Mouse (Mus musculus) midbrain, embryonic 15.5 days (tissue): ENCODE measurements around the gene Lrrc63. TPM values are rescaled to one million over a fixed set of nuclear protein-coding genes. Genes with fewer than 3 reads are reported as not detected.

Experiments used
- ATAC-seq: fragments of 200-750 bp; cut with Nextera tagmentation; replicated peaks from 2 replicates; pipeline ENCODE4 v1.8.0; 2017; ENCODE audit warnings: moderate TSS enrichment
- H3K27ac ChIP-seq: fragments of 300-500 bp; sonication (generic); 2 replicates; pipeline ENCODE4 v1.5.1; 2015; ENCODE audit warnings: mild to moderate bottlenecking, inconsistent platforms
- H3K27me3 ChIP-seq: fragments of 300-500 bp; sonication (generic); replicated peaks from 2 replicates; pipeline ENCODE4 v1.6.1; 2015; ENCODE audit warnings: inconsistent platforms
- H3K36me3 ChIP-seq: fragments of 300-500 bp; sonication (generic); replicated peaks from 2 replicates; pipeline ENCODE4 v1.6.1; 2015; ENCODE audit warnings: inconsistent platforms
- H3K4me1 ChIP-seq: fragments of 300-500 bp; sonication (generic); 2 replicates; pipeline ENCODE4 v1.6.1; 2015; ENCODE audit warnings: inconsistent platforms
- H3K4me2 ChIP-seq: fragments of 300-500 bp; sonication (generic); 2 replicates; pipeline ENCODE4 v1.6.1; 2015; ENCODE audit warnings: inconsistent platforms, mild to moderate bottlenecking, moderate library complexity
- H3K4me3 ChIP-seq: fragments of 300-500 bp; sonication (generic); 2 replicates; pipeline ENCODE4 v1.5.1; 2015; ENCODE audit warnings: mild to moderate bottlenecking, inconsistent platforms
- H3K9ac ChIP-seq: fragments of 300-500 bp; sonication (generic); 2 replicates; pipeline ENCODE4 v1.6.1; 2015; ENCODE audit warnings: mild to moderate bottlenecking, inconsistent platforms
- H3K9me3 ChIP-seq: fragments of 300-500 bp; sonication (generic); 2 replicates; pipeline ENCODE4 v1.6.1; 2016; ENCODE audit warnings: inconsistent platforms
- WGBS: fragments of 180-500 bp; shearing (Covaris S2); methylation state at CpG from one replicate; pipeline ENCODE4 v1.1.7; 2015; ENCODE audit warnings: mixed read lengths; 5-methylcytosine and 5-hydroxymethylcytosine counted together
- polyA plus RNA-seq: library from polyadenylated mRNA; unstranded; fragments of >200 nt; fragmentation: Nextera tagmentation; extraction: Ambion mirVana; gene quantifications from 2 replicates; pipeline ENCODE4 v1.2.1, GENCODE M21; 2015

The Lrrc63 gene
- polyA plus RNA-seq, 1 experiment from 2014 or later, result 0.06 TPM

DNA sequence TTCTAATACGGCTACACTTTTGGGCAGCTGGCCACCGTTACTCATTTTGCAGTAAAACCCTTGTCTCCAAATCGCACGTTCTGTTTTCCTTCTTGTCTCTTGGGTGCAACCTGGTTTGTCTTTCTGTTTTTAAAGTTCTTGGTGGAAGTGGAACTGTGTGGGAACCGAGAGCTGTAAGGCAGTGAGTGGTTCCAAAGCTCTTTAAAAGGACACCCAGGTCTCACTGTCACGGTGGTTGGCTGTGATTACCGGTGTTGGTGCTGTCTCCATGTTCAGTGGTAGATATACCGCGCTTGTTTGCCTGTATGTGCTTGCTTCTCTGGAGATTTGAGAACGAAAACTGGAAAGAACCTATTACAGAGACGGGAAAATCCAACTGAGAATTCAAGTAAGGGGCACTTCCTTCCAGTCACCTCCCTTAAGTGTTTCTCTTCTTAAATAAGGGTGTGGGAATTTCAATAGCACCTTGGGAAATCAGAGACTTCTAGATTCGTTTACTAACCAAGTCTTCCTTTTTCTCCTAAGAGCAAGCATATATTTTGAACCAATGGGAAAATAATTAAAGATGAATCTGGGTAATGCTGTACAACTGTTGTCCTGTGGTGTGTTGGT lies 749 bp upstream of the Lrrc63 start:
- WGBS, result 5% methylated on average over 12 of the region's 12 CpGs
- Histone ChIP-seq H3K27me3 (no peaks in the 10 kb centered on the region), H3K4me2 (peak overlapping the region; percentile 88), H3K27ac (no peak overlapping the region), H3K4me3 (peak overlapping the region; percentile 53), H3K9ac (no peak overlapping the region), H3K4me1 (peaks cover 11% of the 10 kb centered on the region), H3K9me3 (no peaks in the 10 kb centered on the region), H3K36me3 (no peaks in the 10 kb centered on the region)
- ATAC-seq, result no peak

DNA sequence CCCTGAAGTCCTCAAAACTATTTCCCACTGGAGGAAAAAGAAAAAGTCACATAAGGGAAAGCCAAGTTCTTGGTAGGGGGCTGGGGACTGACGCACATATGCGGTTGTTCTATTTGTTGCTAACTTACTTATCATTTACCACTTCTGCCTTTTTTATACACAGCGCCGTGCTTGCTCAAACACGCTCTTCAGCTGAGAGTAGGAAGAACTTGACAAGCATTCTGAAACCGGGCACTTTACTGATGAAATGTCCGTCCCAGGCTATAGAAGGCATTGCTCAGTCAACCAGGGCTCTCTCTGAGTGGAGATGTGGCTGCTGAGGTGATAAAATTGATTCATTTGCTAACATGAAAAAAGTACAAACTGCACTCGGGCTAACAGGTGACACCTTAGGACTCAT lies 9.0 kb downstream of the Lrrc63 start:
- WGBS, result 89% methylated on average over 8 of the region's 8 CpGs
- no peak overlapping the region for H3K4me2 ChIP-seq

DNA sequence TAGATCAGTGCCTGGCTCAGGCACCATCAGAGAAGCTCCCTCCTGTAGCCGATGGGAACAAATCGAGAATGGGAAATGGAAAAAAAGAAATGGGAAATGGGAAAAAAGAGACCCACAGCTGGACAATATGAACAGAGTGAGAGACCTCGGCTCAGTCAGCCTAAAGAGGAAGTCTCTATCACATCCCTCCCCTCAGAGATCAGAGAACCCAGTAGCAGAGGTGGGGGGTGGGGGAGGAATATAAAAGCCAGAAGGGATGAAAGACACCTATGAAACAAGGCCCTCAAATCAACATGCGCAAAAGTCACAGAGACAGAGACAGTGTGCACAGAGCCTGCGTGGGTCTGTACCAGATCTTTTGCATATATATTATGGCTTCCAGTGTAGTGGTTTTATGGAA lies 27.7 kb downstream of the Lrrc63 start:
- ATAC-seq, result no peak
- H3K9me3 ChIP-seq, result no peaks in the 10 kb centered on the region
- no peak overlapping the region for H3K4me3 ChIP-seq
- no peaks in the 10 kb centered on the region for H3K4me1 ChIP-seq
- H3K27ac ChIP-seq, result no peak overlapping the region
- H3K36me3 ChIP-seq, result no peaks in the 10 kb centered on the region
- H3K9ac ChIP-seq, result no peak overlapping the region
- no peak overlapping the region for H3K4me2 ChIP-seq
- H3K27me3 ChIP-seq, result no peaks in the 10 kb centered on the region
- WGBS, result 94% methylated on average over 5 of the region's 5 CpGs

More for the DNA sequence above, 9.0 kb downstream of the Lrrc63 start:
- Histone ChIP-seq H3K4me3 (no peak overlapping the region), H3K4me1 (no peaks in the 10 kb centered on the region), H3K9me3 (no peaks in the 10 kb centered on the region), H3K36me3 (no peaks in the 10 kb centered on the region), H3K9ac (no peak overlapping the region), H3K27ac (no peak overlapping the region), H3K27me3 (no peaks in the 10 kb centered on the region)
- ATAC-seq, result no peak

DNA sequence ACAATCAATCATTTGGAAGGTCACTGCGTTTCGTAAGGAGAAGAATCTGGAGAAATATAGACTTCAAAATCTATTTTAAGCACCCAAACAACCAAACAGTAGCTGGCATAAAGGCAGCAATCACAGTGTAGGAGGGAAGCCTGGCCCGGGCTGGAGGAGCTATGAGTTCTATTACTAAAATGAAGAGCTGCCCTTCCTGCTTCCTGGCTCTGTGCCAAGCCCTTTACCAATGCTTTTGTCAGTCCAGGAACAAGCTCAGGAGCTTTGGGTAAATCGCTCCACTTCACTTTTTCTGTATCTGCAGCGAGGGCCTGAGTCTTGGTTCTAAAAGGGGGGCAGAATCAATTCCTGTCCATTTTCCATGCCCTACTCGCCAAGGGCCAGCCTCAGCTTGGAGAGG lies 52.7 kb downstream of the Lrrc63 start:
- Histone ChIP-seq H3K36me3 (no peaks in the 10 kb centered on the region), H3K4me1 (0 out of 2 replicates have a peak, but pooled peaks cover 3% of the 10 kb centered on the region), H3K9me3 (no peaks in the 10 kb centered on the region), H3K4me2 (no peak overlapping the region), H3K9ac (no peak overlapping the region), H3K27ac (no peak overlapping the region), H3K27me3 (no peaks in the 10 kb centered on the region), H3K4me3 (no peak overlapping the region)
- WGBS, result 55% methylated on average over 6 of the region's 6 CpGs
- ATAC-seq, result no peak

- Histone ChIP-seq H3K9me3 (no peaks in the 10 kb centered on the region), H3K4me3 (no peak overlapping the region), H3K36me3 (no peaks in the 10 kb centered on the region), H3K4me1 (0 out of 2 replicates have a peak, but pooled peaks cover 3% of the 10 kb centered on the region), H3K9ac (no peak overlapping the region), H3K4me2 (no peak overlapping the region), H3K27me3 (no peaks in the 10 kb centered on the region), H3K27ac (no peak overlapping the region)
- ATAC-seq, result no peak
- WGBS, result 60% methylated on average over 10 of the region's 10 CpGs
These were observed 55.1 kb downstream of the Lrrc63 start for GRCm38 (mm10) chr14:75075299-75076180.

DNA sequence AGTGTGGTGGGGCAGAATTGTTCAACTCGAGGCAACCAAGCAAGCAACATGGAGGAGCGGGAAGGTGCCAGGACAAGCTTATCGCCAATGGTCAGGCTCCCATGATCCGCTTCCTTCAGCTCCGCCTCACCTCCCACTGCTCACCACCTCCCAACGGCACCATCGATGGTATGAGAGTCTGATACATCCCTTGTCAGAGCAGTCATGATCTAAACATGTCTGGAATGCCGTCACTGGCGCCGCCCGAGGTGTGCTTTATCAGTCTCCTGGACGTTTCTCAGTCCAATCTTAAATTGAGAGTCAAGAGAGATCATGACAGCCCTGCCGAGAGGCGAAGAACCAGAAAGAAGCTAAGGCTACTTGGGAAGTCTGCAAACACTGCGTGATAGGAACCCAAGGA lies 59.6 kb downstream of the Lrrc63 start:
- Histone ChIP-seq H3K9me3 (no peaks in the 10 kb centered on the region), H3K4me2 (no peak overlapping the region), H3K27me3 (no peaks in the 10 kb centered on the region), H3K4me1 (no peaks in the 10 kb centered on the region), H3K9ac (no peak overlapping the region), H3K4me3 (no peak overlapping the region), H3K36me3 (no peaks in the 10 kb centered on the region), H3K27ac (no peak overlapping the region)
- 92% methylated on average over 15 of the region's 15 CpGs for WGBS
- no peak for ATAC-seq

DNA sequence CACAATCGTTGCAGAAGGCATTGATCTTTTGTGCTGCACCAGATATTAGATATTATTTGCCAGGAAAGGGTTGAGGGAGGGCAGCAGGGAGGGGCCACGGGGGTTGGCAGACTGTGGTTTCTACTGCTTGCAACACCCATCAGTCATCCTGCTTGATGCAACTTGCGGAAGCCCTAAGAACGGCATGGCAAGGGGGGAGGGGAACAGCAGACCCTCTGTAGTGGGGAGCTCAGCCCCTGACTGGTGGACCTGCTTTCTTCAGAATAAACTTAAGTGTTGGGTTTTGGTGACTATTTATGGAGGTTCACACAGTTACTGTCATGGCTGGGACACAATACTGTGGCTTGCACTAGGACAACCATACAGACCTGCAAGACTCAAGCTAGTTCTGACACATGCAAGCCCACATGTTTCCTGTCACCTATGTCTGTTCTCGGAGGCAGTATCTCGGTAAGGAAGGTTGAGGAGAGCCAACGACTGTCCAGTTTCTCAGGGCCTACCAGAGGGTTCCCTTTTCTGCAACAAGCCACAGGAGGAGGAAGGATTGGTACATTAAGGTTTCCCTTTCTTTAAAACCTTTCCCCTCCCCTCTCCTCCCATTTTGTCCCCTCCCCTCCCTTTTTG lies 61.2 kb downstream of the Lrrc63 start:
- Histone ChIP-seq H3K4me1 (no peaks in the 10 kb centered on the region), H3K9me3 (no peaks in the 10 kb centered on the region), H3K4me3 (no peak overlapping the region), H3K36me3 (no peaks in the 10 kb centered on the region), H3K4me2 (no peak overlapping the region), H3K27me3 (no peaks in the 10 kb centered on the region), H3K9ac (no peak overlapping the region), H3K27ac (no peak overlapping the region)
- no peak for ATAC-seq
- 84% methylated on average over 7 of the region's 7 CpGs for WGBS

- Histone ChIP-seq H3K4me2 (no peak overlapping the region), H3K4me3 (no peak overlapping the region), H3K27me3 (no peaks in the 10 kb centered on the region), H3K27ac (no peak overlapping the region), H3K36me3 (no peaks in the 10 kb centered on the region), H3K9me3 (no peaks in the 10 kb centered on the region), H3K9ac (no peak overlapping the region), H3K4me1 (no peaks in the 10 kb centered on the region)
- WGBS, result 92% methylated on average over 19 of the region's 19 CpGs
- no peak for ATAC-seq
These were observed 62.1 kb downstream of the Lrrc63 start for GRCm38 (mm10) chr14:75068430-75069112.

DNA sequence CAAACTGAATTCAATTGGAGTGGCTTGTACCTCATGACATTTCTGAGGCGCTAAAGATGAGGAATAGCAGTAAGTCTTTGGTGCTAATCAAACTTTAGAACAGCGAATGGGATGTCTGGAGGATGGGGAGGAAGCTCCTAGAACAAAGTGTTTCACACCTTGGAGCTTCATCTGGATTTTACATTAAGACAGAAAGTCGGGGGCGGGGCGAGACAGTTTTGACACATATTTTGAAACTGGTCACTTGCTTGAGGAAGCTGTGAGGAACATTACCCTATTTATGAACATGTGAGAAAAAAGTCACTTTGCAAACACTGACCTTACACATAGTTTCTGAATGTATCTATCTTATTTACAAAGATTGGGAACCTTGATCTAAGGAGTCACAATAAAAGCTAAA lies 65.5 kb downstream of the Lrrc63 start:
- no peak overlapping the region for H3K9ac ChIP-seq
- H3K27ac ChIP-seq, result no peak overlapping the region
- ATAC-seq, result no peak
- no peaks in the 10 kb centered on the region for H3K9me3 ChIP-seq
- H3K4me1 ChIP-seq, result no peaks in the 10 kb centered on the region
- no peaks in the 10 kb centered on the region for H3K36me3 ChIP-seq
- H3K4me2 ChIP-seq, result no peak overlapping the region
- 98% methylated on average over 5 of the region's 5 CpGs for WGBS
- no peak overlapping the region for H3K4me3 ChIP-seq
- no peaks in the 10 kb centered on the region for H3K27me3 ChIP-seq

DNA sequence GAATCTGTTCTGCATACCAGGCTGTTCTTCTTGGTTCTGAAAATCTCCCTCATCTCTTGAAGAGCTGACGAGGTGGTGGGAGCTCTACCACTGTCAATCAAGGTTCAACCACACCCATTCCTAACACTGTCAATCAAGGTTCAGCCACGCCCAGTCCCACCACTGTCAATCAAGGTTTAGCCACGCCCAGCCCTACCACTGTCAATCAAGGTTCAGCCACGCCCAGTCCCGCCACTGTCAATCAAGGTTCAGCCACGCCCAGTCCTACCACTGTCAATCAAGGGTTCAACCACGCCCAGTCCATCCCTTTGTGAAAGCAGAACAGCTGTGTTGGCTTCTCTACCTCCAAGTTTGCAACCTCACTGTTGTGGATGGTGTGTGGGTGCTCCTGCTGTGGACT lies 66.2 kb downstream of the Lrrc63 start:
- Histone ChIP-seq H3K4me1 (no peaks in the 10 kb centered on the region), H3K27ac (no peak overlapping the region), H3K4me3 (no peak overlapping the region), H3K27me3 (no peaks in the 10 kb centered on the region), H3K9me3 (no peaks in the 10 kb centered on the region), H3K9ac (no peak overlapping the region), H3K36me3 (no peaks in the 10 kb centered on the region), H3K4me2 (no peak overlapping the region)
- WGBS, result 84% methylated on average over 7 of the region's 7 CpGs
- no peak for ATAC-seq

DNA sequence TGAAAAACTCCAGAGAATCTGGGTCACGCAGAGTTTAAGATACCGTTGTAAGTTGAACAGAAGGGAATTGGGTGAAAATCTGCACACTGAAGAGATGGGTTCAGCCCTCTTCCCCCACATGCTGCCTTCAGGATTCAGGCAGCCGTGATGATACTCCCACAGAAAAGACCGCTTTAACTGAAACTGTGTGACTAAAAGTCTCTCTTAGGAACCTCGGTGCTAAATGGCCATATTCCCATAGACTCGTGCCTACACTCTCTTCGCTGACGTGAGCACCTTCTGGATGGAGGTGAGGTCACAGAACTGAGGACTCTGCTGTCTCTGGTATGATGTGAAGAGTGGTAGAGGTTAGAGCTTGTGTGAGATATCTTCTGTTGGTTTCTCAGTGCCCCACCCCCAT lies 66.7 kb downstream of the Lrrc63 start:
- no peaks in the 10 kb centered on the region for H3K27me3 ChIP-seq
- H3K4me3 ChIP-seq, result no peak overlapping the region
- no peak for ATAC-seq
- H3K9me3 ChIP-seq, result no peaks in the 10 kb centered on the region
- H3K36me3 ChIP-seq, result no peaks in the 10 kb centered on the region
- no peak overlapping the region for H3K27ac ChIP-seq
- no peak overlapping the region for H3K9ac ChIP-seq
- H3K4me2 ChIP-seq, result no peak overlapping the region
- H3K4me1 ChIP-seq, result no peaks in the 10 kb centered on the region
- 96% methylated on average over 8 of the region's 8 CpGs for WGBS

DNA sequence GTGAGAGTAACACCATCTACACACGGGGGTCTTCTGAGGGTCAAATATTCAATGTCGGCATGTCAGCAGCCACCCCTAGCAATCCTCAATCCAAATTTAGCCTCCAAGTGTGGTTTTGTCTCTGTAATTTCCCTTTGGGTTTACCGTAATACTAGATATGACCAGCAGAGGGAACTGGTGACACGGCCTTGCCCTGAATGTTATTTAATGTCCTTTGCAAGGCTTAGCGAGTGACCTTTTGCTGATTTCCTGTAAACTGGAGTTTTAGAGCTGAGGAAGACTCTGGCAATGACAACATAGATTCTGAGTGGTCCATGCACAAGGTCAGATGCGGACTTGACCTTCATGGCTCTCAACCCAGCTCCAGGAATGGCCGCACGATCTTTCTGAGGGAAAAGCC lies 70.1 kb downstream of the Lrrc63 start:
- no peaks in the 10 kb centered on the region for H3K9me3 ChIP-seq
- H3K27ac ChIP-seq, result no peak overlapping the region
- no peak overlapping the region for H3K9ac ChIP-seq
- no peaks in the 10 kb centered on the region for H3K4me1 ChIP-seq
- no peaks in the 10 kb centered on the region for H3K36me3 ChIP-seq
- WGBS, result 49% methylated on average over 8 of the region's 8 CpGs
- no peak overlapping the region for H3K4me2 ChIP-seq
- no peak overlapping the region for H3K4me3 ChIP-seq
- no peak for ATAC-seq
- H3K27me3 ChIP-seq, result no peaks in the 10 kb centered on the region
